Mouse (Mus musculus): ENCODE measurements around the gene Mgea5.
A peak's percentile ranks its signal among the peaks of the same experiment; 100 is the strongest.

Mgea5 gene

DNA sequence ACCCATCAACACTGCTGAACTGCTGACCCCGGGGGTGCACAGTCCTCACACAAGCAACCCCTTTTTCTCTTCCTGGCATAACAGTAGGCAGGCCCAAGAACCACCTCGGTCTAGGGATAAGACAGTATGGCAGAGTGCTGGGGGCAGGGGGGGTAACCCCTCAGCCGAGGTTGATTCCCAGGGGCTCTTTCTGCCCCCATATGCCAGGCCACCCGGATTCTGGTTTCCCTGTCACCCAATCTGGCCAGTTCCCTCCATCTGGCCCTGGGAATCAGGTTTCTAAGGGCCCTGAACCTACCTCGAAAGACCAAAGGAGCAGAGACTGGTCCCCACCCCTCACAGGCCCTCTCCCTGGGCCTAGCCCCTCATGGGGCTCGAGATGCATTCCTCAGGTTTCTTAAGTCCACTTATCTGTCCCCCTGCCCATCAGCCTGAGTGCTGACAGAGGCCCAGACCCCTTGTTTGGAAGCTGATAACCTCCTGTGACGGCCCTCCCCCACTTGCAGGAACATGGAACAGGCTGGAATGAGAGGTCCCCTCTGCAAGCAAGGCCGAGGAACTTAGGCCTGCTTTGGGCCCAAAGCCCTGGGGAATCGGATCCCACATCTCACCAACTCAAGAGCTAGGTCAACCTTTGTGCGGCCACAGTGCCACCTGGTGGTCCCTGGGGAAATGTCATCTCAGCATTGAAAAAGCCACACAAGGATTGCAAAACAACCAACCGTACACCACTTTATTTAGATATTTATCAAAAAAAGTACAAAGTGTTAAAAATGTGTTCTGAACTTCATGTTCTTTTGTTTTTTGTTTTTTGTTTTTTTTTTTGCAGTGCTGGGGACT is 36.4 kb downstream of the Mgea5 start:
- DNase-seq: peak; percentile 61 to 86

DNA sequence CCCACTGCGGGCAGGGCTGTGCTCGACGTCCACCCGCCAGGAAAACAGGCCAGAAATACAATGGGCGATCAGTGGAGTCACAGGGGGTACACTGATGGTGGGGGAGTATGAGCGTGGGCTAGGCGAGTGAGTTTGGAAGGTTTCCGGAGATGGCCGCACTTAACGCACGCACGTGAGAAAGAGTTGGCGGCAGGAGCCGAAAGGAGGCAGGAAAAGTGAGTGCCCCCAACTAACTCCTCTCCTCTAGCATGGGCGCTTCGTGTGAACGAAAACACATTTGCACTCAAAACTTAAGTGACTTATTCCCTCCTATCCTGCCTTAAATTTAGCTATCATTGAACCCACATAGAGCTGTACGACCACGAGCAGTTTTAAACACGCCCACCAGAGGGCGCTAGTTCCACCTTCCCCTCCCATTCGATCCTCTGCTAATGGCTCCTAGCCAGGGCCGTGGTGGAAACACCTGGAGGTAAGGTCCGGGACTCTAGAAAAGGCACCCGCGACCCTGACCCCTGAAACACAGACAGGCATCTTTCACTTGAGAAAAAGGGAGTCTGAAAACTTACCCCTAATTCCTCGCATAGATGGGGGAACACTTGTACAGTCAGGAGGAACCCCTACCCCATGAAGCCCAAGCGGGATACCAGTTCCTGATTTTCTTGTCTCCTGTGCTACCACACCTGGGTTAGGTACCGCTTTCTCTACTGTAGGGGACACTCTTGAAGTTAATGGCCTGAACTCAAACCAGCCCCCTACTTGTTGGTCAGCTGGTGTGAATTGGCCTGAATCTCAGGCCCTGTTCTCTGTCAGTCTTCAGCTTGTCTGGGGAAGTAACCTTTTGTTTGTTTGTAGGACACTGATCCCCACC is 37.2 kb downstream of the Mgea5 start:
- peak; percentile 57 to 72 for DNase-seq

DNA sequence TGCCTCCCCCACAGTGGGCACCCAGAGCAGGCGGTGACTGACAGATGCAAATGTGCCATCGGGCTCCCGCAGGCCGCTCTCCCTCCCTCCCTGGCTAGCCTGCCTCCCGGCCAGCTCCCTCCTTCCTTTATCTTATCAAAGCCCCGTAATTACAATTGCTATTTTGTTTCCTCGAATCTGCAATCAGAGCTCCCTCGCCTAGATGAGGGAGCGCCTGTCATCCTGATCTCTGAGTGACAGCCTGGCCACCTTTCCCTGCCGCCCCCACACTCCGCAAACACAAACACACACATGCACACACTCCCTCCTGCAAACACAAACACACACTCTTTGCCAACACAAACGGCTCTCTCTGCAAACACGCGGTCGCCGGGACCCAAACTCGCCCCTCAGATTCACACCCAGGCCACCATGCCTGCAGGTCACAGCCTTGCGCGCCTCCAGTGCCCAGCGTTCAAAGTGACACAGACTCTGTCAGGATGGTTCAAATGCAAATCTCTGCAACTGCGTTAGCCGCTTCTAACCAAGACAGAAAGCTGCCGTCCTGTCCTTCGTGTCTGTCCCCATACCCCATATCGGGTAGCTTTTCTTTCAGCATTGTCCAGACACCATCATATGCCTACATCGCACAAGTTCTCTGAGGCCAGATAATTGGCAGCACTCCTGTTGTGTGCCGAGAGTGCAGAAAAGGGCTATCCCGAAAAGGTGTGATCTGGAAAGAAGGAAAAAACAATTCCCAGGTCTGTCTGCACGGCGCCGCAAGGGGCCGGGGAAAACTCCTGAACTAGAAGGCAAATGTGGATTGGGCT is 38.1 kb downstream of the Mgea5 start:
- no peak for DNase-seq

DNA sequence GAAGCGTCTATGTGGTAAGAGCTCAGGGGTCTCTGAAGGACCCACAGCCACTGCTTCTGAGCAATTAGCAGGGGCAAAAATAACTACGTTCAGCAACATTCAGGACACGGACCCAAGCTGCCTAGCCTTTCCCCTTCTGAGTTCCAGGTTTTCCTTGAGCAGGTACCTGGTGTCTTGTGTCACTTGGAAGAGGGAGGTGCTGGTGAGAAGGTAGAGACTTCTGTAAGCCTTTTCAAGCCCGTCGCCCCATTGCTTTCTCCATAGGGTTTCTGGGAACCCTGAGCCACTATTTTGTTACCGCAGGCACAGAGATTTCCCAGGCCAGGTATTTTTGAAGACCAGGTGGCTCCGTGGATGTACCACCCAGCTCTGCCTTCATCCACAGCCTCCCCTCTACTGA is 40.0 kb downstream of the Mgea5 start:
- DNase-seq: no peak

DNA sequence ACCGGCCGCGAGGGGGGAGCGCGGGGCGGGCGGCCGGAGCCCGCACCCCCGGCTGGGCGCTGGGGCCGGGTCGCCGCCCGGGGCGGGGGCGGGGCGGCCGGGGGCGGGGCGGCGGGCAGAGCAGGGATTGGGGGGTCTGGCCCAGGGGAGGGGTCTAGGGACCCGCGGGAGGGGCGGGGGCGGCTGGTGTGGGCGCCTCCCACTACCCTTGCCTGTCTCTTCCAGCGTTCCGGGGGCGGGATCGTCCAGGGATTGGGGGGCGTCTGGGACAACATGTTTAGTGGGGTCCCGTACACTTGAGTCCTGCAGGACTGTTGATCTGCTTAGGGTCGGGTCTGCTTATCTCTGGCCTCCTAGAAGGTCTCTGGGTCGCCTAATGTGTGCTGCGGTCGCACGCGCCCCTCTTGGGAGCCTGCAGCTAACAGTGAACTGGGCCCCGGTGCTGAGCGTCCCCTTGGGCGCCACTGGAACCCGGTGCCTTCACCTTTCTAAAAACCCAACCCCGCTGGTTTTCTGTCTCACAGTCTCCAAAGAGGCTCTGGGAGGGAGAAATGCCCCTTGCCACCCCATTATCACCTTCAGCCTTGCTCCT is 40.6 kb downstream of the Mgea5 start:
- DNase-seq: no peak

DNA sequence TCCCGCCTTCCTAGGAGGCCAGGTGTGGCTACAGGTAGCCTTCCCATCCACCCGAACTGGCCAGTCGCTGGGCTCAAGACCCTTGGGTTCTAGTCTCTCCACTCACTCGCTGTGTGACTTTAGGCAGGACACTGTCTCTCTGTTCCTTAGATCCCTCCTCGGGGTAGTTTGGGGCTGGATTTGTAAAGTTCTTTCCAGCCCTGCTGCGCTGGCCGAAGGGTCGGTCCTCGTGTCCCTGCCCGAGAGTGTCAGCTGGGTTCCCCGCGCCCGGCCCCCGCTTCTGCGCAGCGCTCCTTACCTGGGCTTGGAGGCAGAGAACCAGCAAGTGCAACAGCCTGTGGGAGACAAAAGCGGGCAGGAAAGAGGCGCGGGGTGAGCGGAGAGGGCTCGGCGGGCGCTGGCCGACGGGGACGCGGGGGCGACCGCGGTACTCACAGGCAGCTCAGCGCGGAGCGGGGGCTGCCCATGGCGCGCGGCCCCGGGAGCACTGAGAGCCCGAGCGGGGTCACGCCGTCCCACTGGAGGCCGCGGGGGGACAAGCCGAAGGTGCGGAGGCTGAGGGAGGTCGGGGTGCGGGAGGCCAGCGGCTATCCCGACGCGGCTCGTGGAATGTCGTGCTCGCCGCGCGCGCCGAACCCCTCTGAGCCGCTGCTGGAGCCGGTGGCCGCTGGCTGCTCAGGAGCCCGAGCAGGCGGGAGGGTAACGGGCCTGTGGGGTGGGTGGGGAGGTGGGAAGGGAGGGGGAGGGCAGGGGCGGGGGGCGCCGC is 41.2 kb downstream of the Mgea5 start, which contains the start of gene Fgf8:
Gene Fgf8, minus strand, starts transcription at position 698 of the 766 bp plus-strand sequence.
- DNase-seq: no peak

DNA sequence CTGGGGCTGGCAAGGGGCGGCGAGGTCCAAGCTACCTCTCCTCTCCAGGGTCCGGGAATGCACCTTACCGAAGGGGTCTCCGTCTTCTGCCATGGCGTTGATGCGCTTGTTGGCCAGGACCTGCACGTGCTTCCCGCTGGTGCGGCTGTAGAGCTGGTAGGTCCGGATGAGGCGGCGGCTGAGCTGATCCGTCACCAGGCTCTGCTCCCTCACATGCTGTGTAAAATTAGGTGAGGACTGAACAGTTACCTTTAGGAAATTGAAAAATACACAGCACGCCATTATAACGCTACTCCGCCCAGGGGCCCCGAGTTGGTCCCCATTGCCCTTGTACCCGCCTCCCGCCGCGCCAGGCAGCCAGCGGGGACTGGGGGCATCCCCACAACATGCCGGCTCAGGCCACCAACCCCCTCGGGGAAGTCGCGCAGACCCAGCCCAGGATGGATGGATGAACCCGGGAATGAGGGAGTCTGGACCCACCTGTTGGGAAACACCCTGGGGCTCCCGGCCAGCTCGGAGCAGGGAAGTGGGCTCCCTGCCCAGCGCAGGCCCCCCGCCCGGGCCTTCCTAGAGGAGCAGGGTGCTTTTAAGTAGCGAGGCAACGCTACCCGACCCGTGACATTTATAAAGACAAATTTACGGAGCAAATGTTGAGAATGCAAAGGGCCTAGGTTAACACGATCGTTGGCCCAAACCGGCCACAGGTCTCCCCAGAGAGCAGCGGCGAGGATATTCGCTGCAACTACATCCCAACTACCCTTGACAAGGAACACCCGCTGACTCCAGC is 42.0 kb downstream of the Mgea5 start:
- DNase-seq: no peak

DNA sequence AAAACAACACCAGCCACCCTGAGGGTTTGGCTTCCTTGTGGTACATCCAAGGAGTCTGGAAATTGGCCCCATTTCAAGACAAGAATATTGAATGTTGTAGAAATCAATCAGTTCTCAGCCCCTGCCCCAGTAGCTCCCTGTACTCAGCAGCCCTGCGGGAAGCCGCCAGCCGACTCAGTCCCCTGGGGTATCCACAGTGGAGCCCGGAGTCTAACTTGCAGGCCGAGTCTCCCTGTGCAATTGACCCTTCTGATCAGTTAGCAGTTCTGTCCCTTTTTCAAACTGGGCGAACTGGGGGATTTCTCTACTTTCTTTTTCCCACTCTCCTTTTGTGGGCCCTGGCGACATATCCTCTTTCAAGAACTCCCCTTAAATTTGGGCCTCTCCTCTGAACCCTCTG is 42.8 kb downstream of the Mgea5 start:
- no peak for DNase-seq

DNA sequence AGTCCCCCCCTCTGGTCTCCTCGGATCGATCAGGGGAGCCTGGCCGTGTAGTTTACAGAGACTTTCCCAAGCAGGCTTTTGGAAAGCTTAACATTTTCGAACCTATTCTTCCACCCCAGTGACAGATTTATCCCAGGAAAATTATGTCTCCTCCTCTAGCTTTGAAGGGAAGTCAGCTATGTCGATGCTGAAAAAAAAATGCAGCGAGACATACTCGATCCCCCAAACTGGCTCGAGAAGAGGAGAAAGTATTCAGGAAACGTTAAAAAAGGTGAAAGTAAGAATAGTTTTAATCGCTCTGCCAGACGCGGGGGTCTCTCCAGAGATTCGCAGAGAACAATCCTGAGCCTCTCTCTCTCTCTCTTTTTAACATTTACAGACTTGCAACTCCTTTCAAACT is 43.4 kb downstream of the Mgea5 start:
- no peak for DNase-seq

DNA sequence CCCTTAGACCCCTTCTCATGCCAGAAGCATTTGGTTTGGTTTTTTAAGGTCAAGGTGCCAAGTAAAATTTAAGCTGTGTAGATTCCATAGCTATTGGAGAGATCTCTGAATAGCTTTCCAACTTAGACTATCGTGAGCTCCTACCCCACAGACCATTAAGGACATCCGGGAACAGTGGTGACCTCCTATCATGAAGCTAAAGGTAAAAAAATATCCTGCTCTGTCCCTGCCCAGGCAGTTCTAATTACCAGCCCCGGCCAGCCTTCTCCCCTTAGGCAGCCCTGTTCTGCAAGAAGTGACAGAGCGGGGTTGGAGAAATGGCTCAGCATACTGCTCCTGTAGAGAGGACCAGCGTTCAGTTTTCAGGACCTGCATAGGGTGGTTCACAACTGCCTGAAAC is 45.1 kb downstream of the Mgea5 start:
- no peak for DNase-seq

DNA sequence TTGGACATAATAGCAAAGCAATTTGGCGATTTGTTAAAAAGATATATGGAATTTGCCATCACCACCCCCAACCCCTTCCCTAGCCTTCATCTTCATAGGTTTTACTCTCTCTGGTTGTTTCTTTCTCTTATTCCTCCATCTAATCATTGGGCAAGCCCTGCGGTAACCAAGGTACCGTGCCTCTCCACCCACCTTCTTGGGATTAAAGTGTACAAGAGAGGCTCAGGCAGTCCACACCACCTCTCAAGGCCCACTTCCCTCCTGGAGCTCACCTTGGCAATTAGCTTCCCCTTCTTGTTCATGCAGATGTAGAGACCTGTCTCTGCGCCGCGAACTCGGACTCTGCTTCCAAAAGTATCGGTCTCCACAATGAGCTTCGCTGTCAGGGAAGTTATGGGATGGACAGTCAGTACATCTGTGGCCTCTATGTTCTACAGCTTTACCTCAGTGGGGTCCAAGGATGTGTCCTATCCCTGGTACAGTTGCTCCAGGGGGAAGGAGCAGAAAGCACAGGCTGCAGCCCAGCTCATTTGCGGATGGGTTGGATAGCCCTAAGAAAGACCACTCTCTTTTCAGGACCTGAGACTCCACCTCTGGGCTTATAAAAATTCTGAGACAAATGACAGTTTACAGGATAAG is 45.7 kb downstream of the Mgea5 start:
- no peak for DNase-seq

DNA sequence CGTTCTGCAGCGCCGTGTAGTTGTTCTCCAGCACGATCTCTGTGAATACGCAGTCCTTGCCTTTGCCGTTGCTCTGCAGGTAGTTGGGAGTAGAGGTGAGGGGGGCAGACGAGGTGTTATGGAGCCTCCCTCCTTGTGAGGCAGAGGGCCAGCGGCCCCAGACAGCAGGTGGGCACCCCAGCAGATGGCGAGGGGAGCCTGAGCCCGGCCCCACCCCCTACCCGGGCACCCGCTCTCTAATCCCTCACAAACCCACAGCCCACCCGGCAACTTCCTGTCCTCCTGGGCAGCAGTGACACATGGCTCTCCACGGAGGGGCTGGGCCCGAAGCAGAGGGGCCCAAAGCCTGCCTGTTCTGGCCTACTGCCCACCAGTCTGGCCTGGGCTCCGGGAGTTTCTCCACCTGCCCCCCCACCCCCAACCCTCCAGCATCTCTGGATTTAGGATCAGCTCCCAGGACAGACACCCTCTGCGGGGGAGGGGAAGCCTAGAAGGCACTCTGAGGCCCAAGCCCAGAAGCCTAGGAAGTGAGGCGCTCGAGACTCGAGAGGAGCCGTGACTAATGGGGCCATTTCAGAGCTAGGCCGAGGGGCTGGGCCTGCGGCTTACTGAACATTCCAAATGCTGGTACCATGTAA is 46.3 kb downstream of the Mgea5 start:
- no peak for DNase-seq

DNA sequence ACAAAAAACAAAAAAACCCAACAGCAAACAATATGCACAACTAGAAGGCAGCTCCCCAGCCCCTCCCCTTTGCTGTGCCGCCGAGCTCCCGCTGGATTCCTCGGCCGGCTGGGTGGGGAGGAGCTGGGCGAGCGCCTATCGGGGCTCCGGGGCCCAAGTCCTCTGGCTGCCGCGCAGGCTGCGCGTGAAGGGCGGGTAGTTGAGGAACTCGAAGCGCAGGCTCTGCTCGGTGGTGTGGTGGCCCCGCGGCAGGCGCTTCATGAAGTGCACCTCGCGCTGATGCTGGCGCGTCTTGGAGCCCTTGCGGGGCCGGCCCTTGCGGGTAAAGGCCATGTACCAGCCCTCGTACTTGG is 46.8 kb downstream of the Mgea5 start:
- no peak for DNase-seq

DNA sequence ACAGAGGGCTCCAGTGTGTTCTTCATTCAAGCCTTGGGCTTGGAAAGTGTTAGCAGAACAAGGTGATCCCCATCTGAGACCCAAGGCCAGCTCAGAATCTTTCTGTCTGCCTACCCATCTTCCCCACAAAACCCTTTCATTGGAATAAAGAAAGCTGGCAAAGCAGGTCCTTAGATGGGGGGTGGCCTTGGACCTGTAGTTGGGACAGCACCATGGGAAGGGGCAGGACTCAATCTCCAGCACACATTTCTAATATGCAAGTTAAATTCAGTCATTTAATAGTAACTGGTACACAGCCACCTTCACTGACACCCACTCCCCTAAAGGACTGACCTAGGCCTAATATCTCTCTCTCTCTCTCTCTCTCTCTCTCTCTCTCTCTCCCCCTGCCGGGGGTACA is 47.4 kb downstream of the Mgea5 start:
- DNase-seq: no peak

DNA sequence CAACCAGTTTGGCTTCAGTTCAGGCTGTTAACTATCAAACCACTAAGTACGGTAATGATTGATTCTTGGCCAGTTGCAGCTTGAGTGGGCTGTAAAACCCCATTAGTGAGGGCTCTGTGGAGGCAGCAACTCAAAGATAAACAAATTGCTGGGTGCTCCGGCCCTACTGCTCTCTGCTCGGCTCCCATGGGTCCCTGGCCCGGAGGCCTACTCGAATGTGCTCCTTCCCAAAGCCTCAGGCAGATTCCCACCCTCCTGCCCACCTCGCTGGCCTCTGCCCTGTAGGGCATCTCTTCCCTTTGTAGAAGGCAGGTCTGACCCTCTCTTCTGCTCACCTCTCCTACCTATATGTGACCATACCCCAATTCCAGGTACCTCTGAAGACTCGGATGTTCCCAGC is 48.9 kb downstream of the Mgea5 start:
- no peak for DNase-seq

DNA sequence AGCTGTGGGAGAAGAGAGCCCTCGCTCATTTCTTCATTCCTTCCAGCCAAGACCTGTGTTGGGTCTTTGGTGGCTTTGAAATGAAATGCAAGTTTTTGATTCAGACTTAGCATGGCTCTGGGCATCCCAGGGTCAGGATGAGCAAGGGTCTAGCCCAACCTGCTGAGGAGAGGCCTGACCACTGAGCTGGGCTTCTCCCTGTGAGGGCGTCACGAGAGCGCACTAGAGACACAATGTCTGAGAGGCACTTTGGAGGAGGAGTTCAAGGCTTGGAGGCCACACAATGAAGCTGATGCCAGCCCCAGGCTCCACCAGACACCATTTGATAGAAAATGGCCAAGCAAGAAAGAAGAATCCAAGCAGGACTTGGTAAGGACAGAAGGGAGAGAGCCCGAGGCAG is 49.4 kb downstream of the Mgea5 start:
- DNase-seq: no peak

DNA sequence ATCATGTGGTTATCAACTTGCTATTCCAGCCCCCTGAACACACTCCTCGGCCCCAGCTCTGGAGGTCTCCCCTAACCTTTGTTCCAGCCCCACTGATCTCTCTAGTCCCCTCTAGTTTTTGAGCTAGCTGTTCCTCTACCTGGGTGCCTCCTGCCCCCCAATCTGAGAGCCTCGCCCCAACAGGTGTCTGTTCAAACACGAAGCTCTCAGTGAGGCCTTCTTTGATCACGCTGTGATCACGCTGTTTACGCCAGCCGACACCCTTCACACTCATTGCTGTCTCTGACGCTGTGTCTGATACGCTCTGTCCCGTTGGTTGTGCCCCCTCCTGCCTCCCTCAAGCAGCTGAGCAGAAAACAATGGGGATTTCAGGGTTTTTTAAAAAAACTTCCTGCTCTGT is 50.1 kb downstream of the Mgea5 start:
- DNase-seq: no peak

DNA sequence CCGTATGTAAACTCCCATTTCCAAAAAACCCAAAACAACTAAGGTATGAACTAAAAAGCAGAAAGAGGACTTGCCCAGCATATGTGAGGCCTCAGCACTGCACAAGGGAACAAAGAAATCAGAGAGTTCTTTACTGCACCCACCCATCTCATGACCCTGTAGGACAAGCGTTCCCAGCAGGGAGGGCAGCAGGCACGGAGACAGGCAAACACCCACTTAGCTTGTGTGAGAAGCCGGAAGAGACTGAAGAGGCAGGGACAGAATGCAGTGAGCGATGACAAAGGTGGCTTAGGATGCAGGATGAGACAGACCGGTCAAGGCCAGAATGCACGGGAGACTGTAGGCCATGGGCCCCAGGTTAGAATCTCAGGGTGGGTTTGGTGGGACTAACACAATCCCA is 52.0 kb downstream of the Mgea5 start:
- DNase-seq: no peak

DNA sequence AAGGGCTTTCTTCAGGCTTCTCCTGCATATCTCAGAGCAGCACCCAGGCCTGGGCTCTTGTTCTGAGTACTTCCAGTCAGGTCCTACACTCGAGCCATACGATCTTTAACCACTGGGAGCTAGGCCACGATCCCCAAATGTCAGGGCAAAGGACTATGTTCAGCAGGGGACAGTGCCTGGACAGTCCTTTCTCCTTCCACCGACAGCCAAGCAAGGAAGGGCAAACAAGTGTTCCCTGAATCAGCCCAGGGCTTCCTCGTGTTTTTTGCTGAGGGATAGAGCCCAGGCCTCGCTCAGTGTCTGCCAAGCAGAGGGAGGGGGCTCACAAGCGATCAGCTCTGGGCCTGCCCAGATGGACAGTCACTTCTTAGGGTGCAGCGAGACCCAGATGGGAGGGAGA is 53.6 kb downstream of the Mgea5 start:
- no peak for DNase-seq

DNA sequence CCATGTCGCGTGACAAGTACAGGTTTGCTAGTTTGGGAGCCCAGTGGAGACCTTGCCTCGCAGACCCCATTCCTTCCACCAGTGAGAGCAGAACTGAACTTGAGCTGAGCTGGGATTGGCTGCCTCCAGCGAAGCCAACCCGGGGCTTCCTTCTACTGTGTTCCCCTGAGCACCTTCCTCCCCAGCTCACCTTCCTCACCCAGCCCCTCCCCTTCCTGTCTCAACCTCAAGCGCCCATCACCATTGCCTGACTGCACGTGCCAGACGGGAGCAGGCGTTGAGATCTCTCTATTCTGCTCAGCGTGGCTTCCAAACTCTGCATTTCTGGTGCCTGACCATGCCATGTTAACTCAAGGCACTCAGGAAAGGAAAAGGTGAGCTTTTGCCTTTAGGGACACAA is 56.4 kb downstream of the Mgea5 start:
- no peak for DNase-seq
